Comparison of ENCODE assay signal across 9 mouse cellular contexts in the genomic region with DNA sequence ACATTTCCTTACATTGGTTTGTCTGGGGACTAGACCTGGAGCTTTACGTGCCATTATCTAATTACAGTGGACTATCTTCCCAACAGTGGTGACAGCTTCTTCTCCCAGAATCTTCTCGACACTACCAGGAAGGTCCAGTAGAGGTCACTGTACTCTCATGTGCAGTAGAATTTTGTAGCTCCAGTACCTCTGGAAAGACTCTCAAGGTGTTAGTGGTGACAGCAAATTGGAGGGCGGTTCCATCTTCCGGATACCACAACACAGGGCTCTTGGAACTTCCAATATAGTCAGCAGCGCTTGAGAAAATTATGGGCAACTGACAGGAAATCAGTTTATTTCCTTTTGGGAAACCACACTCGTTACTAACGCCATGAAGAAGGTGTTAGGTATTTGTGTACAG. TPM values are rescaled to one million over a fixed set of nuclear protein-coding genes. Genes with fewer than 3 reads are reported as not detected.
DNase-seq lines count a peak whose midpoint lies in the region; ATAC-seq lines count a peak whose summit lies in the region.
"Had no signal": no experiment of that assay in that cellular context is flagged by ENCODE, and none has a peak within 500 bp of the region (broad histone marks: within the 10 kb centered on the region; RNA-seq: fewer than 3 reads in every experiment).

No protein-coding gene starts in this region.

- no peak for ATAC-seq in intestine, embryonic 14.5 days (replicated peaks; ENCODE audit: low FRiP score, low TSS enrichment, low read depth)
- ATAC-seq in intestine, embryonic 16.5 days: no peak

- no peak overlapping the region for H3K9ac ChIP-seq in intestine, embryonic 14.5 days (ENCODE audit: low read length)
- H3K9ac ChIP-seq in intestine, embryonic 16.5 days (ENCODE audit: low read depth, low read length): no peak overlapping the region

- no peak overlapping the region for H3K4me2 ChIP-seq in intestine, embryonic 14.5 days (ENCODE audit: low read length)
- H3K4me2 ChIP-seq in intestine, embryonic 16.5 days (ENCODE audit: low read depth, low read length): no peak overlapping the region

- H3K36me3 ChIP-seq in intestine, embryonic 14.5 days (ENCODE audit: control insufficient read depth, insufficient read depth, low read length): no peaks in the 10 kb centered on the region
- H3K36me3 ChIP-seq in intestine, embryonic 16.5 days (ENCODE audit: control insufficient read depth, insufficient read depth, low read length): no peaks in the 10 kb centered on the region

- H3K4me1 ChIP-seq in intestine, embryonic 14.5 days (replicated peaks; ENCODE audit: control insufficient read depth, insufficient read depth, low read length): no peaks in the 10 kb centered on the region; the same call in 1 of the 2 replicates
- H3K4me1 ChIP-seq in intestine, embryonic 16.5 days (ENCODE audit: control insufficient read depth, insufficient read depth, low read length): no peaks in the 10 kb centered on the region

- 29% methylated on average over 7 of the region's 7 CpGs for WGBS in intestine, embryonic 14.5 days
- WGBS in intestine, embryonic 16.5 days: 38% methylated on average over 7 of the region's 7 CpGs

- H3K4me3 ChIP-seq in intestine, embryonic 14.5 days (ENCODE audit: low read depth, low read length): no peak overlapping the region
- no peak overlapping the region for H3K4me3 ChIP-seq in intestine, embryonic 16.5 days (ENCODE audit: low read length)

- no peak overlapping the region for H3K27ac ChIP-seq in intestine, embryonic 14.5 days (ENCODE audit: low read depth)
- no peak overlapping the region for H3K27ac ChIP-seq in intestine, embryonic 16.5 days (ENCODE audit: low read length)
- H3K27ac ChIP-seq: macrophage had no signal

- H3K27me3 ChIP-seq in intestine, embryonic 14.5 days (replicated peaks; ENCODE audit: control insufficient read depth, insufficient read depth, low read length): 0 out of 2 replicates have a peak, but pooled peaks cover 5% of the 10 kb centered on the region
- no peaks in the 10 kb centered on the region; the same call in 1 of the 2 replicates for H3K27me3 ChIP-seq in intestine, embryonic 16.5 days (replicated peaks; ENCODE audit: control insufficient read depth, insufficient read depth, low read length)

- no peaks in the 10 kb centered on the region for H3K9me3 ChIP-seq in intestine, embryonic 14.5 days (ENCODE audit: control insufficient read depth, low read length)
- H3K9me3 ChIP-seq in intestine, embryonic 16.5 days (ENCODE audit: control insufficient read depth, low read length): no peaks in the 10 kb centered on the region

- DNase-seq in intestine, embryonic 14.5 days (ENCODE audit: low spot score): peak; percentile 85
- peak; percentile 42 for DNase-seq in Muller cell, postnatal 12 days (ENCODE audit: inconsistent ontology term)
- peak; percentile 84 for DNase-seq in cerebellum, adult 9-10 months
- DNase-seq in gastrocnemius, postnatal 25 days: peak; percentile 19
- DNase-seq in layer of hippocampus, adult 9-11 months: peak; percentile 41
- DNase-seq in lung, postnatal 10 days: peak; percentile 80
- peak; percentile 42 to 52 for DNase-seq in spleen, postnatal 36 days (ENCODE audit: low spot score in 2 of 2)

RNA-seq across cellular contexts. Expression of a gene that starts 12.7 kb away (rescaled TPM):
- polyA plus RNA-seq in intestine, embryonic 14.5 days (2014; fragmentation: Nextera tagmentation; extraction: Ambion mirVana): 0.38 and 0.86 TPM in 2 replicates
- polyA plus RNA-seq in intestine, embryonic 16.5 days (2015; fragmentation: Nextera tagmentation; extraction: Ambion mirVana): 0.17 and 0.34 TPM in 2 replicates
- under 1 TPM; 0.46 to 0.49 TPM for total RNA-seq in gastrocnemius, postnatal 25 days (2021)
- polyA plus RNA-seq: macrophage had no signal

Comparison
In these comparisons a context has a peak if more than half of its experiments do, and no peak if none do; other contexts are left out.
1. DNase-seq: peak in every context shown above with its lines; median percentile 85 in intestine, embryonic 14.5 days; 84 in cerebellum, adult 9-10 months; 80 in lung, postnatal 10 days; 47 in spleen, postnatal 36 days; 42 in Muller cell, postnatal 12 days; 41 in layer of hippocampus, adult 9-11 months; 19 in gastrocnemius, postnatal 25 days.